Mouse (Mus musculus): ENCODE measurements around the gene Hoxb2. TPM values are rescaled to one million over a fixed set of nuclear protein-coding genes. Genes with fewer than 3 reads are reported as not detected.

The Hoxb2 gene
- polyA plus RNA-seq, 1 experiment from 2014 or later, result not detected

DNA sequence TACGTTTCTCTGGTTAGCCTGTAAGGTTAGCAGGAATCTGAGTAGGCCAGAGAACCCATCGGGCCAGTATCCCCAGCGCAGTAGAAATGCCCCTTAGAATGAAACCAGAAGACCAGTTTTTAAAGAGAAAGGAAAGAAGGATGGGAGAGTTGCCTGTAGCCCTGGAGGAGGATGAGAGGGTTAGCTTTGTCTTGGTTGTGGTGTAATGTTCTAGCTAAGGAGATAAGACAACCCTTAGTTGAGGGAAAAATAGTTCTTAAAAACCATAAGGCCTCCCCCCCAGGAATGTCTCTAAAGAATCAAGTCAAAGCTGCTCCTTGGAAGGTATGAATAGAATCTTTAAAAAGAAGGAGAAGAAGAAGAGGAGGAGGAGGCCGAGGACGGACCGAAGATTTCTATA is 27.6 kb upstream of the Hoxb2 start:
- Histone ChIP-seq H3K4me1 (replicated peaks; ENCODE audit: control insufficient read depth, insufficient read depth, low read length) (no peaks in the 10 kb centered on the region), H3K9me3 (ENCODE audit: control insufficient read depth, low read length) (no peaks in the 10 kb centered on the region), H3K36me3 (ENCODE audit: control insufficient read depth, insufficient read depth) (no peaks in the 10 kb centered on the region), H3K9ac (replicated peaks; ENCODE audit: low read depth, low read length) (no peak overlapping the region), H3K27me3 (replicated peaks; ENCODE audit: control insufficient read depth, insufficient read depth, low read length) (peaks cover 98% of the 10 kb centered on the region), H3K4me3 (replicated peaks; ENCODE audit: low read length) (no peak overlapping the region), H3K27ac (ENCODE audit: low read length) (no peak overlapping the region), H3K4me2 (ENCODE audit: low read length) (no peak overlapping the region)
- WGBS, result 3% methylated on average over 6 of the region's 6 CpGs
- ATAC-seq, result no peak

- Histone ChIP-seq H3K27me3 (replicated peaks; ENCODE audit: control insufficient read depth, insufficient read depth, low read length) (peaks cover 98% of the 10 kb centered on the region), H3K9ac (replicated peaks; ENCODE audit: low read depth, low read length) (no peak within 1 kb of the TSS), H3K36me3 (ENCODE audit: control insufficient read depth, insufficient read depth) (no peaks in the 10 kb centered on the region), H3K4me3 (replicated peaks; ENCODE audit: low read length) (no peak within 1 kb of the TSS), H3K9me3 (ENCODE audit: control insufficient read depth, low read length) (no peaks in the 10 kb centered on the region), H3K4me2 (ENCODE audit: low read length) (no peak within 1 kb of the TSS), H3K27ac (ENCODE audit: low read length) (no peak within 1 kb of the TSS), H3K4me1 (replicated peaks; ENCODE audit: control insufficient read depth, insufficient read depth, low read length) (no peaks in the 10 kb centered on the region)
- ATAC-seq, result no peak
- WGBS, result 2% methylated on average over 10 of the region's 10 CpGs
These were observed 27.2 kb upstream of the Hoxb2 start, which contains the start of gene Hoxb3 for GRCm38 (mm10) chr11:96323154-96323553. Hoxb3 (plus strand) TSS chr11:96323326.

GRCm38 (mm10) chr11:96324125-96324524 is 26.2 kb upstream of the Hoxb2 start:
- no peak for ATAC-seq
- no peaks in the 10 kb centered on the region for H3K9me3 ChIP-seq (ENCODE audit: control insufficient read depth, low read length)
- H3K9ac ChIP-seq (replicated peaks; ENCODE audit: low read depth, low read length), result no peak overlapping the region
- peaks cover 96% of the 10 kb centered on the region for H3K27me3 ChIP-seq (replicated peaks; ENCODE audit: control insufficient read depth, insufficient read depth, low read length)
- no peaks in the 10 kb centered on the region for H3K36me3 ChIP-seq (ENCODE audit: control insufficient read depth, insufficient read depth)
- no peak overlapping the region for H3K27ac ChIP-seq (ENCODE audit: low read length)
- H3K4me3 ChIP-seq (replicated peaks; ENCODE audit: low read length), result no peak overlapping the region
- no peaks in the 10 kb centered on the region for H3K4me1 ChIP-seq (replicated peaks; ENCODE audit: control insufficient read depth, insufficient read depth, low read length)
- WGBS, result 0% methylated on average over 5 of the region's 5 CpGs
- no peak overlapping the region for H3K4me2 ChIP-seq (ENCODE audit: low read length)

- Histone ChIP-seq H3K27ac (ENCODE audit: low read length) (no peak overlapping the region), H3K27me3 (replicated peaks; ENCODE audit: control insufficient read depth, insufficient read depth, low read length) (peaks cover 96% of the 10 kb centered on the region), H3K4me2 (ENCODE audit: low read length) (no peak overlapping the region), H3K9ac (replicated peaks; ENCODE audit: low read depth, low read length) (no peak overlapping the region), H3K4me3 (replicated peaks; ENCODE audit: low read length) (no peak overlapping the region), H3K4me1 (replicated peaks; ENCODE audit: control insufficient read depth, insufficient read depth, low read length) (no peaks in the 10 kb centered on the region), H3K36me3 (ENCODE audit: control insufficient read depth, insufficient read depth) (no peaks in the 10 kb centered on the region), H3K9me3 (ENCODE audit: control insufficient read depth, low read length) (no peaks in the 10 kb centered on the region)
- ATAC-seq, result no peak
- 3% methylated on average over 8 of the region's 8 CpGs for WGBS
These were observed 25.4 kb upstream of the Hoxb2 start for GRCm38 (mm10) chr11:96324965-96325364.

- Histone ChIP-seq H3K4me2 (ENCODE audit: low read length) (no peak overlapping the region), H3K9ac (replicated peaks; ENCODE audit: low read depth, low read length) (no peak overlapping the region)
- 0% methylated on average over 22 of the region's 22 CpGs for WGBS
These were observed 24.5 kb upstream of the Hoxb2 start for GRCm38 (mm10) chr11:96325747-96326212.

DNA sequence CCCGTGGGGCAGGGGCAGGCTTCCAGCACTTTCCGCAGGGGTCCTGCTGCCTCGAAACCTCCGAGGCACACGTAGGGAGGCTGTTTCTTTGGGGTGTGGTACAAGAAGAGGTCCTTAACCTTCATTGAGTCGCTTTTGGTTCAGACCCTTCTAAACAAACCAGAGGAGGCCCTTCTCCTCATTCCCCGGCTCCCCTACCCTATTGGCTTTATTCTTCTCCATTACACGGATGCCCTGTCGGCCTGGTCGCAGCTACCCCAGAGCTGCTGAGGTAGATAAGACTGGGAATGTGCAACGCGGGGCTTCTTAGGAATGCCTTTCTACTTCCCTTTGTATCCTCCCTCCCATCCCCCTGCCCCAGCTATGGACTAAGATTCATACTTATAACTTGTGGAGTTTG is 23.6 kb upstream of the Hoxb2 start:
- no peak overlapping the region for H3K4me3 ChIP-seq (replicated peaks; ENCODE audit: low read length)
- H3K9me3 ChIP-seq (ENCODE audit: control insufficient read depth, low read length), result no peaks in the 10 kb centered on the region
- no peak for ATAC-seq
- H3K4me2 ChIP-seq (ENCODE audit: low read length), result no peak overlapping the region
- H3K4me1 ChIP-seq (replicated peaks; ENCODE audit: control insufficient read depth, insufficient read depth, low read length), result no peaks in the 10 kb centered on the region
- peaks cover 97% of the 10 kb centered on the region for H3K27me3 ChIP-seq (replicated peaks; ENCODE audit: control insufficient read depth, insufficient read depth, low read length)
- no peak overlapping the region for H3K9ac ChIP-seq (replicated peaks; ENCODE audit: low read depth, low read length)
- no peak overlapping the region for H3K27ac ChIP-seq (ENCODE audit: low read length)
- H3K36me3 ChIP-seq (ENCODE audit: control insufficient read depth, insufficient read depth), result no peaks in the 10 kb centered on the region
- 0% methylated on average over 12 of the region's 12 CpGs for WGBS

More at GRCm38 (mm10) chr11:96325747-96326212, 24.5 kb upstream of the Hoxb2 start:
- peaks cover 97% of the 10 kb centered on the region for H3K27me3 ChIP-seq (replicated peaks; ENCODE audit: control insufficient read depth, insufficient read depth, low read length)
- no peaks in the 10 kb centered on the region for H3K4me1 ChIP-seq (replicated peaks; ENCODE audit: control insufficient read depth, insufficient read depth, low read length)
- H3K27ac ChIP-seq (ENCODE audit: low read length), result no peak overlapping the region
- no peaks in the 10 kb centered on the region for H3K9me3 ChIP-seq (ENCODE audit: control insufficient read depth, low read length)
- no peak for ATAC-seq
- H3K4me3 ChIP-seq (replicated peaks; ENCODE audit: low read length), result no peak overlapping the region
- H3K36me3 ChIP-seq (ENCODE audit: control insufficient read depth, insufficient read depth), result no peaks in the 10 kb centered on the region

DNA sequence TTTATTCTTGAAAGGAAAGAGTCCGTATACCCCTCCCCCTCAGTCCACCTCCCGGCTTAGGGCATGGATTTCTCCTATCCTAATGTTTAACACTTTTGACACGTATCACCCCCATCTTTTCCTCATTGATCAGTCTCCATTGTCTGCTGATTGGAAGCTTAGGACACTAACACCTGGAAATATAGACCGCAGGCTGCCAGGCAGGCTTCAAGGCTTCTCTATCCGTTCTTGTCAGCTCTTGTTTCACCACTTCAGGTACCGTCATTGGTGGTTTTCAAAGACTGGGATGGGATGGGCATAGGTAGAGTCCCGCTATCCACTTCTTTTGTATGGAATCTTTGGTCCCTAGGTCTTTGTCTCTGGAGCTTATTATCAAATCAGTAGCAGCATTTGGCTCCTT is 23.2 kb upstream of the Hoxb2 start:
- H3K27ac ChIP-seq (ENCODE audit: low read length), result no peak overlapping the region
- H3K4me1 ChIP-seq (replicated peaks; ENCODE audit: control insufficient read depth, insufficient read depth, low read length), result no peaks in the 10 kb centered on the region
- H3K27me3 ChIP-seq (replicated peaks; ENCODE audit: control insufficient read depth, insufficient read depth, low read length), result peaks cover 97% of the 10 kb centered on the region
- no peak overlapping the region for H3K4me3 ChIP-seq (replicated peaks; ENCODE audit: low read length)
- no peaks in the 10 kb centered on the region for H3K9me3 ChIP-seq (ENCODE audit: control insufficient read depth, low read length)
- no peaks in the 10 kb centered on the region for H3K36me3 ChIP-seq (ENCODE audit: control insufficient read depth, insufficient read depth)
- no peak for ATAC-seq
- under 1% methylated on average over 7 of the region's 7 CpGs for WGBS
- H3K4me2 ChIP-seq (ENCODE audit: low read length), result no peak overlapping the region
- H3K9ac ChIP-seq (replicated peaks; ENCODE audit: low read depth, low read length), result no peak overlapping the region

DNA sequence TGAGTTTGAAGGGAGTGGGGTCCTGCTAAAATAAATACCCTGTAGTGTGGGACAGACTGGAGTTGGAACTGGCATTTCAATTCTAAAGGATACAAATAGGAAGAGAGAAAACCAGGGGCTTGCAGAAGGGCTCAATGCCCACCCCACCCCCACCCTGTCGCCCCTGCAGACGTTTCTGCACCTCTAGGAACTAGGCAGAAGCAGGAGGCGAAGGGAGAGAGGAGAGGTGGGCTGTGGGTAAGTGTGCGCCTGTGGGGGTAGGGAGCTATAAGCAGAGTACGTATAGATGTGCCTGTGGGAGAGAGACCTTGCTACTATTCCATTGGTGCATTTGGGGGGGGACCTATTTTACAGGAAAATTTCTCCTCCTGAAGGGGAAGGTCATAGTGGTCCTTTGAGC is 22.6 kb upstream of the Hoxb2 start:
- WGBS, result 2% methylated on average over 5 of the region's 5 CpGs
- Histone ChIP-seq H3K27me3 (replicated peaks; ENCODE audit: control insufficient read depth, insufficient read depth, low read length) (peaks cover 97% of the 10 kb centered on the region), H3K4me1 (replicated peaks; ENCODE audit: control insufficient read depth, insufficient read depth, low read length) (no peaks in the 10 kb centered on the region), H3K27ac (ENCODE audit: low read length) (no peak overlapping the region), H3K9ac (replicated peaks; ENCODE audit: low read depth, low read length) (no peak overlapping the region), H3K4me3 (replicated peaks; ENCODE audit: low read length) (no peak overlapping the region), H3K36me3 (ENCODE audit: control insufficient read depth, insufficient read depth) (no peaks in the 10 kb centered on the region), H3K9me3 (ENCODE audit: control insufficient read depth, low read length) (no peaks in the 10 kb centered on the region), H3K4me2 (ENCODE audit: low read length) (no peak overlapping the region)
- no peak for ATAC-seq

DNA sequence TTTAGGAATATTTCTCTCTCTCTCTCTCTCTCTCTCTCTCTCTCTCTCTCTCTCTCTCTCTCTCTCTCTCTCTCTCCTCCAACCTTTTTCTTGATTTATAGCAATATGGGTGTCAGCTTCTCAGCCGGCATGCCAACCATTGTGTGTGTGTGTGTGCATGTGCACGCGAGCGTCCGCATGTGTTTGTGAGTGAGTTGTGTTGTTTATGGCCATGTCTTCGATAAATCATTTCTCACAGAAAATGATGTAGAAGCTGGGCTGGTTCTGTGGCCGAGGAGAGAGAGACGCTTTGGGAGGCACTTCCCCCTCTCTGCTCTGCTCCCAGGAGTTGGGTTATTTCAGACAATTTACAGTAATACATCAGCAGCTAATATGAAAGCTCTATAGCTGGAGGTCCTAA is 21.7 kb upstream of the Hoxb2 start:
- Histone ChIP-seq H3K4me2 (ENCODE audit: low read length) (no peak overlapping the region), H3K4me1 (replicated peaks; ENCODE audit: control insufficient read depth, insufficient read depth, low read length) (no peaks in the 10 kb centered on the region), H3K36me3 (ENCODE audit: control insufficient read depth, insufficient read depth) (no peaks in the 10 kb centered on the region), H3K9ac (replicated peaks; ENCODE audit: low read depth, low read length) (no peak overlapping the region), H3K27me3 (replicated peaks; ENCODE audit: control insufficient read depth, insufficient read depth, low read length) (peaks cover 96% of the 10 kb centered on the region), H3K9me3 (ENCODE audit: control insufficient read depth, low read length) (no peaks in the 10 kb centered on the region), H3K27ac (ENCODE audit: low read length) (no peak overlapping the region), H3K4me3 (replicated peaks; ENCODE audit: low read length) (no peak overlapping the region)
- WGBS, result 3% methylated on average over 8 of the region's 8 CpGs
- no peak for ATAC-seq

GRCm38 (mm10) chr11:96332105-96332504 is 18.2 kb upstream of the Hoxb2 start:
- 1% methylated on average over 8 of the region's 8 CpGs for WGBS
- no peak overlapping the region for H3K4me2 ChIP-seq (ENCODE audit: low read length)
- H3K27ac ChIP-seq (ENCODE audit: low read length), result no peak overlapping the region
- H3K27me3 ChIP-seq (replicated peaks; ENCODE audit: control insufficient read depth, insufficient read depth, low read length), result peaks cover 95% of the 10 kb centered on the region
- no peaks in the 10 kb centered on the region for H3K4me1 ChIP-seq (replicated peaks; ENCODE audit: control insufficient read depth, insufficient read depth, low read length)
- H3K9ac ChIP-seq (replicated peaks; ENCODE audit: low read depth, low read length), result no peak overlapping the region
- H3K36me3 ChIP-seq (ENCODE audit: control insufficient read depth, insufficient read depth), result no peaks in the 10 kb centered on the region
- no peak for ATAC-seq
- H3K9me3 ChIP-seq (ENCODE audit: control insufficient read depth, low read length), result no peaks in the 10 kb centered on the region
- no peak overlapping the region for H3K4me3 ChIP-seq (replicated peaks; ENCODE audit: low read length)
